Mouse (Mus musculus) monocyte, adult 2 months (primary cell): ENCODE results near the gene Fbxl8.
"Not testable (repeated sequence)": the region's sequence is repeated elsewhere in the genome, so short reads cannot be mapped to it uniquely, and the experiment has no call there.

Experiments
- DNase-seq, 2 experiments: peaks; one replicate each; pipeline ENCODE4 v3.0.0; 2022; ENCODE audit warnings: low spot score in 2 of 2, low read depth in 1 of 2

The Fbxl8 gene

DNA sequence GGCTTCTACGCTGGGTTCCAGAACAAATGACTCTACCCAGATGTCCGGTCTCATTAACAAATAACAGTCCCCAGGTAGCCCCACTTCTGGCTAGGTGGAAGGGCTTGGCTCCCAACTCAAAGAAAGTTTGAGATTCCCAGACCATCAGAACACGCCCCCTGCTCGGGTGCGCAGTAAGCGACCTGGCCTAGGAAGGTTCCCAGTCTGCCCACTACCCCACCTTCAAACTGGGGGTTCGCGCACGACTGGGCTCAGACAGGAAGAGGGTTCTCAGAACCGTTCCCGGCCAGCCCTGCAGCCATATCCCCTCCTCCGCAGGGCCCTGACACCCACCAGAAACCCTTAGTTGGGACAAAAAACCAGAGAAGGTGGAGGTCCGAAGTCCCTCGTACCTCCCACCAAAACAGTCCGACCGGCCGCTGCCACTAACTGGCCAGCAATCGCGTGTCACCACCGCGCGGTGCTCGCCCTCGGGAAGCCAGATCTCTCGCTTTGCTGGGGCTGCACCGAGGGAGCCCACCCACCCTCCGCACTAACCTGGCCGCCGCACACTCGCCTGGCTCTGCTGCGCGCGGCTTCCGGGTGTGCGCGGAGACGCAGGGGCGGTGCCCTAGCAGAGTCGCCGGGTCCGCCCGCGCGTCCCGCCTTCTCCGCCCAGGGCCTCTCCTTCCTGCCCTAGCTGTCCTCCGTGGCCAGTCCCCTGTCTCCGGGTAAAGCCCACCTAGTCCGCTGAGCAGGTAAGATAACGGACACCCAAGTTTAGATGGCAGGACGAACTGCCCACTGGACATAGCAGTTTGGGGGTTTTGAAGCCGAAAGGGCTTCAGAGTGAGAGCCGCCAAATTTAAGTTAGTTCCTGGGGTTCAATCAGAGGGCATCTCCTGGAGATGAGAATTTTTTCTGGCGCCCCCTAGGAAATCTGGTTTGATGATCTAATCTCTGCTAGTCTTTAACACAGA, at the start of gene Fbxl8, which contains the start of gene Tradd:
Gene Fbxl8 (plus strand): TSS at position 625 of the 959 bp plus-strand sequence.
Gene Tradd (minus strand): TSS at position 586 of the 959 bp plus-strand sequence.
- peak in 1 of 2 experiments; percentile 47 for DNase-seq

DNA sequence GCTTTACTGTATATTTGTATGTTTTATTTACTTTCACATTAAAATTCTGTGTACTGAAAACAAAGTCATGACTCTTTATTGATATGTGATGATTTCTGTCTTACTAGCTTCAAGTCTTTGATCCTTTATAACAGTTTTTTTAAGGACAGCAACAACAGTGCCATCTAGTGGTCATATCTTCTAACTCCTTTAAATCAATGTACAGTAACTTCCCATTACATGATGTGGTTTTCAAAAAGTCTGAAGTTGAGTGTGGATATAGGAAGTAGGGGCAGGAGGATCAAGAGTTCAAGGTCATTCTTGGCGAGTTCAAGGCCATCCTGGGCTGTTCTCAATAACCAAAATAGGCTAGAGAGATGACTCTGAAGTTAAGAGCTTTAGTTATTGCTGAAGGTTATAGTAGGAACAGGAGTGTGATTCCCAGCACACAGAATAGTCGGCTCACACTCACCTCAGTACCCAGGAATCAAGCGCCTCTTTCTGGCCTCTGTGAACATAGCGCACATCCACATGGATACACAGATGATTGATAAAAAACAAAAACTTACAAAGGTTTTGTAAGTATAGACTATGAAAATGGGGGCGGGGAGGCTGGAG, 46.4 kb upstream of the Fbxl8 start:
- DNase-seq: no peak

DNA sequence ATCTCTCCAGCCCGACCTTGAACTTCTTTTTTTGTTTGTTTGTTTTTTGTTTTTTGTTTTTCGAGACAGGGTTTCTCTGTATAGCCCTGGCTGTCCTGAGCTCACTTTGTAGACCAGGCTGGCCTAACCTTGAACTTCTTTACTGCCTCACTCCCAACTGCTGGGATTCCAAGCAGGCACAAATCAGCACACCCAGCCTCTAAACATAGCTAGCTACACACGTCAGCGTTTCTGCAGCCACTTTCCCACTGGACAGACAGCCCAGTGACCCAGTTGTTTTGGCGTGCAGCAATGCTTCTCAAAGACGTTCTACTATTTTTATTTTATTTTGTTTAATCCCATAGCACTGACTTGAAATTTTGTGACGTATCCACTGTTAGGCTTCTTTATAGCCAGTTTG, 40.6 kb upstream of the Fbxl8 start:
- DNase-seq: no peak

DNA sequence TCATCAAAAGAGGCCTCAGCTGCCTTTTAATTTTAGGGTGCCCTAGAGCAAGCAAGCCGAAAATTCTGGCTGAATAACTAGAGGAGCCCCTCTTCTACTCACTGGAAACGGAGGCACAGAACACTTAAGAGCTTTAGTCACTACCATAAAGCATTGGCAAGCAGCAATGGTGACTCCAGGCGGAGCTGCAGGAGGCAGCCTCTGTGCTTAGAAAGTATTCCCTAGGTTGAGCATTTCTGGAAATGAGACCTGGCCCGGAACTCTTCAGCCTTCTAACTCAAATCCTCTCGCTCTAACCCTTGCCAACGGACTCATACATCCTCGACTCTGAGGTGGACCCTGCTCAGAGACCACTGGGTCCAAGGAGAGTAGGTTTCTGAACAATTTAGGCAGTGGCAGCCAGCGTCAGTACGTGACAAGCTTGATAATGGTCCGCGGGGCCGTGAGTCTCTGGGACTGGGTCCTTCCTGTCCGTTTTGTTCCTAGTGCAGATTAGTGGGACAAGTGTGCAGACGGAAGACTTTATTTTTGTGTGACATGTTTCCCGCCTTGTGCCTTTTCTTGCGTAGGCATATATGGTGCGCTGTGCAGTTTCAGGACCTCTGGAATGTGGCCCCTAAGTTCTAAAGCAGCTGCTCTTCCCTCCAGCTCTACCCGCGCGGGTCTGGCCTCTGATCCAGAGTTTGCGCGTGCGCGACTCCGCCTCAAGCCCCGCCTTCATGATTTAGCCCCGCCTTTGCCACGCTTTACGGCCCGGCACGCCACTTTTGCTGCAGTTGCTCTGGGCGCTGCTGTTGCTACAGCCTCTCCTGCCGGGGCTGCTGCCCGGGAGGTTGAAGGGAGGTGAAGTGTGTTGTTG, 39.8 kb upstream of the Fbxl8 start, which contains the start of gene D230025D16Rik:
Gene D230025D16Rik (plus strand): TSS at position 733 of the 859 bp plus-strand sequence.
- DNase-seq: peak; percentile 79 to 91

DNA sequence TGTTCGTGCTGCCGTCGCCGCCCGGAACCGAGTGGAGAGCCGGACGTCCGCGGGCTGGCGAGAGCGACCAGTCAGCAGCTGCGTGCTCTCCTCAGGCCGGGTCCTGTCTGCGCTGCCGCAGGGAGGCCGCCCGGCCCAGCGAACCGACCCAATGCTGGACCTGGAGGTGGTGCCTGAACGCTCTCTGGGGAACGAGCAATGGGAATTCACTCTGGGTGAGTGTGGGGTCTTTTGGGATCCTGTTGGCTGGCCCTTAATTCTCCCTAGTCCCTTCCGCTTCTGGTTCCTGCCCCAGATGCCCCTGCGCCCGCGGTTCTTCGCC, 39.2 kb upstream of the Fbxl8 start:
- DNase-seq: no peak

DNA sequence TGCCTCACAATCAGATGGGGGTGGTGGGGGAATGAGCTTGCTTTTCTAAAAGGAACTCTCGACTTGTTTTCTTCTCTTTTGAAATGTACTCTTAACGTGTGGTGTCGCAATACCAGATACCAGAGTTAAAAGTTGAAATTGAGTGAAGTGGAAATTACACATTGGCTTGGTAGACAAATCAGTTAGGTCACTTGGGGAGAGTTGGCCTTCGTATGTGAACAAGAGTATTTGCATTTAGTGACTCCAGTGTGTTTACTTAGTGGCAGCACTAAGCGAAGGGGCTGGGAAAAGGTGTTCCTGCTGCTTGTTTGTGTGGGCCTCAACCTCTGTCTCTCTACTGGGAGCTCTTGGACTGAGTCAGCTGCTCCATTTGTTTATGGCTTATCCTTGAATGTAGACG, 38.5 kb upstream of the Fbxl8 start:
- no peak for DNase-seq

DNA sequence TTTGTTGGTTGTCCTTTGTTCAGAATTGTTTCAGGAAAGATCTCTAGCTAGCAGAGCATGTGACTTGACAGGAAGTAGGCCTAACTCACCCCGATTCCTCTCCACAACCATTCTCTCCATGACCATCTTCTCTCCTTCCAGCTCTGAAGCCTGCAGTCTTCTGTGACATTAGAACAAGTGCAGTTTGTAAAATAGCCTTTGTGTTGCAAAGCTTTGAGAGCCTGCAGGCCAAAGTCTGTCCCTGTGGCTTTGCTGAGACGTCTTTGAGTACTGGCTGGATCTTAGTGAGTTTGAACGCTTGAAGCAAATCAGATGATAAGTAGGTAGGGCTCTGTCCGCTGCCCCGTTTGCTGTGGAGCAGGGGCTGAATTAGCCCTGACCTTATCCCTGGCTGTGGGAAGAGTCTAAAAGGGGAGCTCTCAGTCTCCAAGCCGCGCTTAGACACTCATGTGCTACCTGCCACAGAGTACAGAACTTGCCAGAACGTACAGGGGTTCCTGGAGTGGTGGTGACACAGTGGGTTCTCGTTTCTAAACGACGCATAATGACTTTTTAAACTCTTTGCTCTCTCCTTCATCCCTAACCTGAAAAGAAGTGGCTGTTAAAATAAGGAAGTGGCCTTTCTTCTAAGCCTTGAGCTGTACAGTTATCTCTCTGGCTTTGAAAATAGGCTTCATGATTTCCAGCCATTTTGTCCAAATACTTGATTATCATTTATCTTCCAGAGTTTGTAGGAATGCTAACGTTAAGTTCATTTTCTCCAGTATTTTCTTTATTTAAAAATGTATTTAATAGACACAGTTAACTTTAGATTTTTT, 32.7 kb upstream of the Fbxl8 start:
- DNase-seq: no peak

DNA sequence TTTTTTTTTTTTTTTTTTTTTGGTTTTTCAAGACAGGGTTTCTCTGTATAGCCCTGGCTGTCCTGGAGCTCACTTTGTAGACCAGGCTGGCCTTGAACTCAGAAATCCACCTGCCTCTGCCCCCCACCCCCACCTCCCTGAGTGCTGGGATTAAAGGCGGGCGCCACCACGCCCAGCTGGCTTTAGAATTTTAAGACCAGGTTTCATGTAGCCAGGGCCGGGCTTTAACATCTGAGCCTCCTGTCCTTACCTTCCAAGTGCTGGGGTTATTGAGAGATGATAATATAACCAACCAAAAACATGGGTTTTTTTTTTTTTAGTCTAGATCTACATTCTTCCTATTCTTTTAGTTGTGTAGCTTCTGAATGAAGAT, 32.1 kb upstream of the Fbxl8 start:
- DNase-seq: not testable (repeated sequence)

DNA sequence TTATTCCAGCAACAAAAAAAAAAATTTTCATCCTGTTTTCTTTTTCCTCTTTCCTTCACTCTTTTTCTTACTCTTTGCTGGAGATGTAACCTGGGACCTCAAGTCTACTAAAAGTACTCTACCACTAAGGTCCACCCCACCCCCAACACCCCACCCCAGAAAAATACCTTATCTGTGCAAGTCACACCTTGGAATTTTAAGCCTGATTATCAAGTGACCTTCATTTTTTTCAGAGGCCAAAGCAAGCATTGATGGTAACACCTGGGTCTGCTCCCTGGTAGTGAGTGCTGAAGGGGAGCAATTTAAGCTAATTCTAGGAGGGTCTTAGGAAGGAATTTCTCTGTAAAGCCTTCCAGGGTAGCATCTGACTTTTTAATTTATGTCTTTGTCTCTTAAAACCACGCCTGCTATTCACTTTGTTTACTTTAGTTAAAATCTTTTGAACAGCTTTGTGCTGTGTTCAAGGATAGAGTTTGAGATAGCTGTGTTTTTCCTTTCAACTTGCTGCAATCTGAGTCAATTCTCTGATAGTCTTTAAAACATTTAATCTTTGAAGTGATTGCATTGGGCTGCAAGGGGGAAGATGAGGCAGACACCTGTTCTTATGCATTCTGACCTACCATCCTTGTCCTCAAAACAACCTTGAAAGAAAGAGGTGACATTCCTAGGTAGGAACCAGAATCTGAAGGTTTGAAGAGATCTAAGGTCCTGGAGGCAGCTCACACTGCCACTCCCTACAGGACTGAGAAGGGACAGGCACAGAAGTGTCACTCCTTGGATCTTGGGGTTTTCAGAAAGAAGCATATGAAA, 31.1 kb upstream of the Fbxl8 start:
- no peak for DNase-seq

DNA sequence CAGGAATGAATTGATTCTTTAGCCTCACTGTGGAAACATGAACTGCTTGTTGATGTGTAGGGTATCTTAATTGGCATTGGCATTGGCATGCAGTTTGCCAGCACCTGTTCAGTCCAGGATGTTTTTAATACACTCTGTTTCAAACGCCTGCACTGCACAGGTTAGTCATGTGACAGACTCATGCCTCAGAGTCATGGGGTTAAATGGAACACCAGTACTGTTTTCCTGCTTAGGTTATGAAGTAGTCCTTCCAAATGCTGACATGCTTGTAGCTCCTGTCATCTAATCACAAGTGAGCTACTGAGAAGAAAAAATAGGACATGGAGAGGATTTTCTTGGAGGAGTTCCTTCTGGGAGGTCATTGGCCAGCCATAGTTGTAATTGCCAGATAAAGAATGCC, 29.2 kb upstream of the Fbxl8 start:
- DNase-seq: no peak

DNA sequence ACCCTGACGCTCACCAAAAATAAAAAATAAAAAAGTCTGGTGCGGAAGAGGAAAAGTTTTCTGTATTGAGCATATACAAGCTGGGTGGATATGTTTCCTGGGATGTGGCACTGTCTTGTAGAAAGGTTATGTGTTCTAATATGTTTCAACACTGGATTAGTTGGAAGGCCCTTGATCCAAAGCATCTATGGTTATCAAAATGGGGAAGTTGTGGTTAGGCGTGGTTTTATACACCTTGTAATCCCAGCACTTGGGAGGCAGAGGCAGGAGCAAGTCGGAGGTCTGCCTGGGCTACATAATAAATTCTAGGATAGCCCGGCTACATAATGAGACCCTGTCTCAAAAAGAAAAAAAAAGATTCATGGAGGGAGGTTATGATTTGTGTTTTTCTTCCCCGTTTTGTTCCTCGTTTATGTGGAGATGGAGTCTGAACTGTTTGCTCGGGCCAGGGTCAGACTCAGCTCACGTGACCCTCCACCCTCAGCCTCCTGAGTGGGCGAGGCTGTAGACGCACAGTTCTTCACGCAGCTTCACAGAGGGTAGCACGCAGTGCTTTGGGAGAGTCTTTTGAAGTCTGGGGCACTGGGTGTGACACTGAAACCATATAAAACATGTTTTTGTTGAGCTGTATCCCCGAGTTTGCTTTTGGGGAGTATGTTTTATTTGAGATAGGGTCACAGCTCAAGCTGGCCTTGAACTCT, 26.9 kb upstream of the Fbxl8 start:
- no peak for DNase-seq

DNA sequence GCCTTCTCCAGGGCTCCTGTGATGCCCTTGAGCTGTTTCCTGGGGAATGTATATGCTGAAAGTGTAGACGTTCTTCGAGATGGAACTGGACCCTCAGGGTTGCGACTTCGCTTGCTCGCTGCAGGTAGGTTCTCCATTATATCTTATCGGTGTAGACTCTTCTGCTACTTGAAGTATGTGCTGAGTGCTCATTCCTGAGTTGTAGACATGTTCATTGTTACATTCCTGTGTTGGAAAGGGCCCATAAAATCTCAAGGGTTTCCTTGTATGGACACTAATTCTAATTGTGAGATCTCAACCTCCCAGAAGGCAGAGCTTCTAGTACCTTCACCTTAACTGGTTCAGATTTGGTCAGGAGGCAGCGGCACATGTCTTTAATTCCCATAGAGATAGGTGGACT, 23.4 kb upstream of the Fbxl8 start:
- no peak for DNase-seq

DNA sequence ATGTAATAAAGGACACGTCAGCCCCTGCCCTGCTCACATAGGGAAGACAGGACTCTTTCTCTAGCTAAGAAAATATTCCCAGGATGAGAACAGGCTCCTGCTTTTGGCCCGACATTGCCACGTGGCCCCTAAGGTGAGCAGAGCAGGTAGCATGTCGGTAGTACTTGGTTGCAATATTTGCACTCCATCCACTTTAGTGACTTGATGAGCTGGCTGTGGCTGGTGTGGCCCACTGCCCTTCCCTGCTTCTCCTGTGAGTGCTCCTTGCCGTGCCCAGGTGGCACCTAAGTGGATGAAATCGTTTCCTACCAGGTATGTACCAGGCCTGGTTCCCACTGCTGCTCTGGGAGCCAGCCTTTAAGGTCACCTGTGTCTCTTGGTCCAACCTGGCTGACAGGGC, 12.5 kb upstream of the Fbxl8 start:
- no peak for DNase-seq

DNA sequence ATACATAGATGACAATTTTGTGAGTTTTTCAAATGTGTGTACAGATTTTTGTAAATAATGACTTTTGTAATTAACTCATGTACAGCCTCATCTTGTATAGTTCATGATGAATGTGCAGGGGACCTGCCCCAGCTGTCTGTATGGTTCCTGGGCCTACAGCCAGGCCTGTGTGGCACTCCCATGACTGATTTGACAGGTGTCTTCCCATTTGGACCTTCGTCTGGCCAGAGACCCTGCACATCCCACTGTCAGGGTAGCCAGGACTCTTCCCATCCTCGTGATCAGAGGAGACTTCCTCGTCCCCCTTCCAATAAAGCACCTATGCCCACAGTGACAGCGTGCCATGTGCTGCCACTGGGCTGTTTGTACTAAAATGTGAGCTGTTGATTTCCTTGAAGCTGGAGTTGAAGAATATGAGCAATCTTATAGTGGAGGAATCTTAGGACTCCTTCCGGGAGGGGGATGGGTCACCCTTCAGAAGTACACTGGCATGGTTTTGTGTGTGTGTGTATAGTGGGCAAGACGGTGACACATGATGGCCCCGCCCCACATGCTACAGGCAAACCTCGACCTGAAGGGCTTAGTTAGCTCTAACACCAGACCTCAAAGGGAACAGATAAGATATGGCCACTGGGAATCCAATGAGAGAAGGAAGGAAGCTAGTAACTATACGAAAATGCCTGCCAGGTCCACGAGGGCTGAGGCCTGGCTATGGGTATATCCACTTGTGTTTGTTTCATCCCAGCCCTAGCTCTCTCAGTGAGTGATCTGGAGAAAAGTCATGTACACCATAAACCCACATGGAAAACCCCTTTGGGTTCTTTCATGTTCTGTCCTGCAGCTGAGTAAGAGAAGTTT, 11.5 kb upstream of the Fbxl8 start:
- no peak for DNase-seq

DNA sequence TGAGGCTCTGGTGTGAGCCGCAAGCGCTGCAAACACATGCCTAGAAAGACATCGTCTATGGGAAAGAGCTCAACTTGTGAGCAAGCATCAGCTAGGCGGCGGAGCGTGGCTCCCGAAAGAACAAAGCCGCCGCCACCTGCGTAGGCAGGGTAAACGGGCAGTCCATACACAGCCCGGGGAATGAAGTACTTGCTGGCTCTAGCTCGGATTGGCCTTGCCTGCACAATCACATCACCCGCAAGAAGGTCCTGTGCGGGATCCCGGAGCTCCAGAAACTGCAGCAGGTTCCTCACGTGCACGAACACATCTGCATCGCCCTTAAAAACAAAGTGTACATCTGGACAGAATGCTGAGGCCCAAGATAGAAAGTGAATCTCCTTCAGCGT, 10.7 kb upstream of the Fbxl8 start:
- DNase-seq: no peak

DNA sequence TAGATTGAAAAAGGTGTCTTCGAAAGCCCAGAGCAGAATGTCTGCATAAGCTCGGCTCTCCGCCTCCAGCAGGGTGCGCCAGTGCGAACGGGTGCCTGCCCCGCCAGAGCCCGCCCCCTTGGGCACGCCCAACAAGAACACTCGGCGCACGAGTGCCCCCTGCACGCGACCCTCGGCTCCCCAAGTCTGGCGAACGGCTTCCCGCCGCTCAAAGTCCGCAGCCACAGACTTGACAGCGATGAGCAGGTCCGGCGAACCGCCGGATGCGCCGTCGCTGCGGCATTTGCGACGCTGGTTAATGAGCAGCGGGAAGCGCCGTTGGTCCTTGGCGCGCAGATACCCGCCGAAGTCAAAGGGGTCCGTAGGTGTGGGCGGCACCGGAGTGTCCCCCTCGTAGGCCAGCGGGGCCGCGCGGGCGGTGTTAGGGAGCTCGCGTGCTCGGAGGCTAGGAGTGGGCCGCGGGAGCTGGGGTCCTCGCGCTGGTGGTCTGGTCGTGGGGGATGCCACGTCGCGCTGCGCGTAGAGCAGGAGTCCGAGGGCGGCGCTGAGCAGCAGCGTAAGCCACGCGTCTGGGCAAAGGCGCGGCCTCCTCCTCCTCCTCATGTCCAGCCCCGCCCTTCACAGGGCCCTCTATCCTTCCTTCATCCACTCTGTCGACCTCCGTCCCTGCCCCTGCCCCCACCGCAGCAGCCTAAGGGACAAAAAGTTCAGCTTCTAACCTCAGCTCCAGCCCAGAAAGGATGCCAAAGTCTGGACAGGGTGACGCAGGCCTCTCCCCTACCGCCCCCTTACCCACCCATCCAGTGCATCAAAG, 10.1 kb upstream of the Fbxl8 start:
- peak in 1 of 2 experiments; percentile 69 for DNase-seq

DNA sequence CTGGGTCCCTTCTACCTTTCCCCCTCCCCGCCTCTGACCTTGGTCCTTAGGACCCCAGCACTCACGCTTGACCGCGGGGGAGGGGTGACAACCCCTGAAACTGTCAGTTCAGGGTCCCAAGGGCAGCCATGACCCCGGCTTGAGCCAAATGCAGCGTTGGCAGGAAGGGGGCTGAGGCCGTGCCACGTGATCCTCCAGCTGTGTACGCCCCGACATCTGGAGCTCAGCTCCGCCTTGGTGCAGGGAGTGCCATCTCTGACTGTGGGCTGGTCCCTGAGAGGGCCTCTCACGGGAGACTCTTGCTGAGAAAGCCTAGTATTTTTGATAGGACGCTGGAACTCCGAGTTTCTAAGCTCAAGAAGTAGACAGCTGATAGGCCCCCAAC, 9.5 kb upstream of the Fbxl8 start, which contains the start of gene B3gnt9:
Gene B3gnt9 (minus strand): TSS at position 188 of the 385 bp plus-strand sequence.
- no peak for DNase-seq
